Mouse (Mus musculus): Measurements from ENCODE around the gene Fam83d.
"Not testable (repeated sequence)": the region's sequence is repeated elsewhere in the genome, so short reads cannot be mapped to it uniquely, and the experiment has no call there.

Gene Fam83d

DNA sequence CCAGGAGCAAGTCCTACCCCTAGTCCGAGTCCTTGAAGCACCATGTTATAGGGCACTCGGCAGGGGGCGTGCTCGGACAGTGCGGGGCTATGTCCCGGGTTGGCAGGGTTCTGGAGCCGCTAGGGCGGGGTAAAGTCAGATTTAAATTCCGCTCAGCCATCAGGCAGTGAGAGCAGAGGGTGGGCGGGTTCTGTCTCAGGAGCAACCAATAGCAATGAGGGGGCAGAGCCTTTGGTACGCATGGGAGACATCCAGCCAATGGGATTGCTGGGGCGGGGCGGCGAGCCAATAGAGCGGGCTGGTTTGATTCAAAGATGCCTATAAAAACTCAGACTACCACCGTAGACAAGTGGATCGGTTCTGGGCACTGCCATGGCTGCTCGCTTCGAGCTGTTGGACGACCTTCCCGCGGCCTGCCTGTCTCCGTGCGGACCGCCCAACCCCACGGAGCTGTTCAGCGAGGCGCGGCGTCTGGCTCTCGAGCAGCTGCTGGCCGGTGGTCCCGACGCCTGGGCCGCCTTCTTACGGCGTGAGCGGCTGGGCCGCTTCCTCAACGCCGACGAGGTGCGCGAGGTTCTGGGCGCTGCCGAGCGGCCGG is at the start of gene Fam83d:
Gene Fam83d (plus strand): TSS at position 352 of the 598 bp plus-strand sequence.
- DNase-seq: peak; percentile 97

DNA sequence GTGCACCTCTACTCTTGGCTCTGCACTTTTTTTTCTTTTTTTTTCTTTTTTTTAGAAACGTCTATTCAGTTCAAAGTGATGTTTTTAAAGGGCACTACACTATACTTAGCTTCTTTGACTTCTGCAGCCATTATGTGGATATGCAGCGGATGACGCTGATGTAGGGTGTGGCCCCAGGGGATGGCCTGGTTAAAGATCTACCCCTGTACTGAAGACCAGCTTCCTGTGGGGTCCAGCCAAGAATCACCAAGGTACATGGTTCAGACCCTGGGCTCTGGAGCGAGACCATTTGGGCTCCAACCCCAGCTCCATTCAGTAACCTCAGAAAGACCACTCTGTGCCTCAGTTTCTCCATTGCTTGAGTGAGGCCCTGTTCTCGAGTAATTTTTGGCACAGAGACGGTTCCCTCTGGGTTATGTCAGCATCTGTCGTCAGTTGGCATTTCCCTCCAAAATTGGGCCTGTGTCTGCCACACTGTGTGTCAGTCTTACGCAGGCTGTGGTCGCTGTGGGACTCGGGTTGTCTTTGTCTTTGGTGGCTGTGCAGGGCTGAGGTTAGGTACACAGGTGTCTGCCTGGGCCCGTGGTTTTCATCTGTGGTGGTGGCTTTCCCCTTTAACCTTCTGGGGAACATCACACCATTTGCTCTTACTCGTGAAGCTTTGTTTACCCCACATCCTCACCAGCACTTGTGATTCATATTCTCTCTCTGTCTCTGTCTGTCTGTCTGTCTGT is 48.9 kb upstream of the Fam83d start:
- no peak for DNase-seq

DNA sequence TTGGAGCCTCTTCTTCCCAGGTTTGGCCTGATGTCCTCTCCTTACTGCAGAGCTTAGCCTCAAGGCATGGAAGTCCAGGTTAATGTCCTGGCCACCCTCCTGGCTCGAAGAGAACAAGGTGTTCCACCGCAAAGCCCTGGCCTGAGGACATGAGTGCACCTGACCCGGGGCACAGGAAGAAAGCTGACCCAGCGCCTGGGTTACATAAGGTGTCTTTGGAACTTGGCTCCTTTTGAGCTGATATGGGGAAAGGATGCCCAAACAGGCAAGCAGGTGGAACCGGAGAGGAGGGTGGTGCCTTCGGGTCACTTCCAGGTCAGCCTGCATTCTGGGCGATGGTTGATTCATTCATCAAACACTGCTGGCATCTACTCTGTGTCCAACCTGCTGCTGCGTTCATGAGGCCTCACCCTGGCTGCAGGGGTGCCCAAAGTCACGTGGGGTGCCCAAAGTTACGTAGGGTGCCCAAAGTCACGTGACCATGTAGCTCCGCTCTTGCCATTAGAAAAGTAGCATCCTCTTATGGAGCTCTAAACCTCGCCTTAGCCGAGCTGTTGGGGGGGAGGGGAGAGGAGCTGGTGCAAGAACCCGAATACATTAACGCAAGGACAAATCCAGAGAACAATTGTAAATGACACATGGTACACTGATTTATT is 47.0 kb upstream of the Fam83d start:
- DNase-seq: no peak

DNA sequence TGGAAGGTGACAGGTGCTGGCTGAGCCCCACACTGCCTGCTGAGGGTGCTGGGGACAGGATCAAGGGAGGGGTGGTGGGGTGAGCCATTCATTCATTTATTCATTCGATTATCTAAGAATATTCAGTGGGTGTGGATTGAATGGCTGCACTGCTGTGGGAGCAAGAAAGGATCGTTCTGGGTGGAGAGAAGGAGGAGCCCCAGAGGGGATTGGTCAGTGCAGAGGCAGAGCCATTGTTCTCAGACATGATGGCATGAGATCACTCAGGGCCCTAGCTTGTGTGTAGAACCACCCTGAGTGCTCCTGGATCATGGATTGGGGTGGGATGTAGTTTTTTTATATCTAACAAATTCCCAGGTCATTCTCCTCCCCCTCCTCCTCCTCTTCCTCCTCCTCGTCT is 46.4 kb upstream of the Fam83d start:
- DNase-seq: no peak

DNA sequence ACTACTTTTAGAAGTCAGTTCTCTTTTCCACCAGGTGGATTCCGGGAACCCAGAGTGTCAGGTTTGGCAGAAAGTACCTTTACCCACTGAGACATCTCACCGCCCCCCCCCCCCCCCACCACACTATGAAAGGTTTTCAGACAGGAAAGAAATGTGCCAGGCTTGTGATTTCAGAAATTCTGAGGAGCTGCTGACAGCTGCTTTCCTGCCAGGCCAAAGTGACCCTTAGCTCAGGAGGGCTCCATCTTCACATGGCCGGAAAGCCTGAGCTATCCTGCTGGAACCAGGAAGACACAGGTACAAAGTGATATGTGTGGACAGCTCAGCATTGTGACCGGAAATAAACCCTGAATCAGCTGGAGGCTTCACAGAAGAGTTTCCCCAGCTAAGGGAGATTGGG is 45.8 kb upstream of the Fam83d start:
- DNase-seq: no peak

DNA sequence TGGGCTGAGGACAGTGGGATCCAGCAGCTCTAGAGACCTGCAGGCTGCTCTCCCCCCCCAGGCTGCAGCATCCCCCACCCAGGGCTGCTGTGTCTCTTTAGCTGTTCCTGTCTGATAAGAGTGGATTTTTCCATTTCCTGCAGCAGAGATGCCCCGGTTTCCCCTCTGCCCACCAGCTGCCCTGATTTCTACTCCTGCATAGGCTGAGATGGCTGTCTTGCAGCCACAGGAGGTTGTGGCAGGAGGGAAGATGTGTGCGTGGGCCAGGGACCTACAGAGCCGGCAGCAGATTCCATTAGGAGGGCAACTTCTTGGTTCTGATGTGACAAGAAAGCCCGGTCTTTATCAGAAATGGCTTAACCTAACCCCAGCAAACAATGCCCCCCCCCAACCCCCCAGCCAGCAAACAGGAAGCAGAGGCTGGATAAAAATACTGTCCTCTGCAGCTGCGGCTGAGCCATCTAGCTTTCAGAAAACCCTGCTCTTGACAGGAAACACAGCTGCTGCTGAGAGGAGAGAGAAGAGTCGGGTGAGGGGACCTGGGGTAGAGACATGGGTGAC is 44.8 kb upstream of the Fam83d start:
- no peak for DNase-seq

DNA sequence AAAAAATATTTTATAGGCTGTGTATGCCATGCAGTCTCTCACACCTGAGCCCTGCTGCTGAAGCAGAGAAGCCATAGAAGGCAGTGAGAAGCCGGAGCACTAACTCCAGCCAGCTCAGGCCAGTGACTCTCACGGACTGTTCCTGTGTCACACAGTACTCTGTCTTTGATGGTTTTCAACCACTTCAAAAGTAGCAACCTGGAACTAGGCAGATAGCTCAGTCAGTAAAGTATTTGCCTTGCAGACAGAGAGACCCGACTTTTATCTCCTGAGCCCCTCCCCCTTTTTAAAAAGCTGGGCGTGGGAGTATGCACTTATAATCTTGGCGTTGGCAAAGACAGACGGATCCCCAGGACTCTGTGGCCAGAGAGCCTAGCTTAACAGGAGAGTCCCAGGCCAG is 44.1 kb upstream of the Fam83d start:
- no peak for DNase-seq

DNA sequence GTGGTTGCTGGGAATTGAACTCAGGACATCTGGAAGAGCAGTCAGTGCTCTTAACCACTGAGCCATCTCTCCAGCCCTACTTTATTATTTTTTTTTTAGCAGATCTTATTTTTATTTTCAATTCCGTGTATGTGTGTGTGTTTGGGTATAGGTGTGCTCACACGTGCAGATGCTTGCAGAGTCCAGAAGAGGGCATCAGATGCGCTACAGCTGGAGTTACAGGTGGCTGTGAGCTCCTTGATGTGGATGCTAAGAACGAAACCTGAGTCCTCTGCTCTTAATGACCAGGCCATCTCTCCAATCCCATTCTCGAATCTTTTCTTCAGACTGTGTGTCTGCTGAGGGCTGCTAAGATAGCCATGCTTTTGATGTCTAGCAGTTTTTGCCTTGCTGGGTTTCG is 41.6 kb upstream of the Fam83d start:
- DNase-seq: no peak

DNA sequence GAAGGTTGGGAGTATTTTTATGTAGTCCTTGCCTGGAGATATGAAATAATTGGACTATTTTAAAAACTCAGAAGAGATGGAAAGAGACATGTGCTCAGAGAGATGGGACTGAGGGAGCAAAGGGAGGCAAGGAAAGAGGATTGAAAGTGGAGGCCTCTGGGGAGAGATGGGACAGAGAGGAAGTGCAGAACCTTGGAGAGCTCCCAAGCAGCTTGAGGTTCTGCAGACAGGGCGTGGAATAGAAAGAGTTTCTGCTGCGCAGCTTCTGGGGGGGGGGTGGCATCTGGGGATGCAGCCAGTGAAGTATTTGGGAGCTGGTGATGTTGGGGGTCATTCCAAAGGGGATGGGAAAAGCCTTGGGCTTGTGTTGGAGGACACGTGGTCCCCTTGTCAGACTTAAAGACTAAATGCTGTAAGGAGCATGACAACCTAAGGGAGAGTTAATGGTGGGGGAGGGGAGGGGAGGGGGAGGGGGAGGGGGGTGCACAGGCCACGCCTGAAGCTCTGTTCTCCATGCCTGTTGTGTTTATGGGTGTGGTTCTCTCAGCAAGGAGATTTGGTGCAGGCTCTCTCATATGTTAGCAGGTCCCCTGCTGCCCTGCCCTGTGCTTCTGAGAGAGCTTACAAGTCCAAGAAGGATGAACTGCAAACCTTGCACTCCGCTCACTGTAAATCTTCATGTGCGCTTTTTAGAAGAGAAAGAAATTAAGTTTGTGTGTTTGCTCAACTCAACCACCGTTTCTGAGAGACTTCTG is 39.7 kb upstream of the Fam83d start:
- DNase-seq: no peak

DNA sequence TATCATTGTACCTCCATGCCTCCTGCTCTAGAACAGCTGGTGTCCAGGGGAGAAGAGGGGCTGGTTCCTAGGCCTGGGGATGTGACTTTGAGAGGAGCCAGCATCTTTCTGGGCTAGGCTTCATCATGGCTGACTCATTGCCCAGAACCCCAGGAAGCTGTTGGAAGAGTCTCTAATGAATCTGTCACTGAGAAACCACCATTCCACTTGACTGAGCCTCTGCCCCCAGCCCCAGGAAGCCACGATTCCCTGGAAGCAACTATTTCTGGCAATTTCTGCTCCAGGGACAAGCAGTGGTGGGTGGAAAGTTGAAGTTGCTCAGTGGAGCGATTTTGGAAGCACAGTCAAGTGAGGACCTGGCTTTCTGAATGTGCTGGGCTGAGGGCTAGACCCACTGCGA is 37.0 kb upstream of the Fam83d start:
- no peak for DNase-seq

DNA sequence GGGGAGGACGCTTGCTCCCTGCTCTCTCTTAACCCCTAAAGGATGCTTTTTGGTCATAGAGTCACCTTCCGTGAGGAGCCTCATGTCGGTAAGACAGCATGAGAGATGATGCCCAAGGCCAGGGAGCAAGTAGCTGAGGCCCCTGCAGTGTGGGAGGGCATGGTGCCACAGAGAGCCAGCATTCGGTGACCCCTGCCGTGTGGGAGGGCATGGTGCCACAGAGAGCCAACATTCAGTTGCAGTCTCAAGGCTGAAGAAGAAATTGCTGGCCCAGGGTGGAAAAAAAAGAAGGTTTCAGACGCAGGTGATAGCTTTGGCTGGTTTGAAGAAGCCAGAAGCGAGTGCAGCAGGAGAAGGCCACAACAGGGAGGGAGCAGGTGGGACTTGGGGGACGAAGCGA is 35.4 kb upstream of the Fam83d start:
- DNase-seq: no peak

DNA sequence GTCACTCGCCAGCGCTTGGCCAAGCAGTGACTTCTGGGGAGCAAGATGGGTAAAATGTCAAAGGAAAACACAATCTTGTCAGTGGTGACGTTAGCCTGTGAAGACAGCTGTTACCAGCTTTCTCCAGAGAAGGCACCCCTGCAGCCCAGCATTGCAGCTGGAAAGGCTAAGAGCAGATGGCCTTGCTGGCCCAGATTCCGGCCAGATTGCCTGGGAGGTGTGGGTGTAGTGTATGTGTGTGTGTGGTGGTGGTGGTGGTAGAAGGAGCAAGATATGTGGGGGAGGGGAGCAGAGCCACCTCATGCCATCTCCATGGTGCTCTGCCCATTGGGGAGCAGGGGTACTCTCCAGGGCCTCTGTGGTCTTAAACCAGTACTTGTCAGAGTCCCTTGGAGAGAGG is 34.8 kb upstream of the Fam83d start:
- DNase-seq: no peak

DNA sequence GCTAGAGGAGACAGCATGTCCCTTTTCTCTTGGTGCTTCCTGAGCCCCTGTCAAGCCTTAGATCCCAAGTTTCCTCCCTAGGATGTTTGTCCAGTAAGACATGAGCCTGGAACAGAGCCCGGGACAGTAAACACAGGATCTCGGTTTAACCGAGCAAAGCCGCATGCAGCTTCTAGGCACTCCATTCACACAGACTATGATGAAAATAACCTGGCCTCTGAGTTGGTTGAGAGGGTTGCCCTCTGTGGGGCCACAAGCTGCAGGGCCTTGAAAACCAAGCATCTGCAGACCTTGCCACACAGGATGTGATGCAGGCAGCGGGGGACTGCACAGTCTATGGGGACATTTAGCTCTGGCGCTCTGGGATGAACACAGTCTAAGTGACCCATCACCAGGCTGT is 34.0 kb upstream of the Fam83d start:
- no peak for DNase-seq

DNA sequence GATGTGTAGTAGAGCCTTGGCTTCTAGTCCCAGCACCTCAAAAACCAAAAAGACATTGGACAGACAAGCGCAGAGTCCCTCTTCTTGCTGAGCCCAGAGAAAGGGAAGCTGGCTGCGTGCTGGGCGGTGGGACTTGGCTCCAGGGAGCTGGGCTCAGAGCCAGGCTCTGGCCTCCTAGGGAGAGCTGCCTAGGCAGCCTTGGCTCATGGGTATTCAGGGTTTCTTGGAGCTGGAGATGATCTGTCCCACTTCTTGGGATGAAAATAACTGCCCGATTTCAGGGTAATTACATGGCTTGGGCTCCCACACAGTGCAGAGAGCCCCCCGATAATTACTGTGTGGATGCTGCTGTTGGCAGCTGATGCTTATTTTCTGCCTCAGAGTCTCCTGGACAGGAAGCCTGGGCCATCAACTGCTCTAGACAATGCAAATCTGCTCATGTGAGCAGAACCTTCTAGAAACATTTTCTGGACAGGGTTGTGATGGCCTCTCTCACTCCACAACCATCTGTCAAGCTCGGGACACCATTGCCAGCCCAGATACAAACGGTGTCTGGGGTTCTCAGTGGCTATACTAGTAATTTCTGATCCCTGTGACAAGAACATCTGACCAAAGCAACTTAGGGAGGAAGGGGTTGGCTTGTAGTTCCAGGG is 33.3 kb upstream of the Fam83d start:
- peak; percentile 59 for DNase-seq

DNA sequence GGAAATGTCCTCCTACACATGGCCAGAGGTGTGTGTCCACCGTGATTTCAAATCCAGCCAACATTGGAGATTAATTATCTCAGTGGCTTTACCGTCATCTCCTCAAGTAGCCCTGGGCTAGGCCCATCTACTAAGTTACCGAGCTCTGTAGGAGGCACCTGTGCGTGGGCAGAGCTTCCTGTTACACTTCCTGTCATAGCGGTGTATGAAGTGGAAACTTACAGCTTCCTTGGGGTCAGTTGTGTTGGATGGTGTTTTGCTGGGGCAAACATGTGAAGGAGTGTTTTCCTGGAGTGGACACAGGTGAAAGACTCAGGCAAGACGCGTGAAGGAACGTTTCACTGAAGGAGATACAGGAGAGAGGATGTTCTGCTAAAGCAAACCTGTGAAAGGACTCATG is 32.6 kb upstream of the Fam83d start:
- DNase-seq: no peak

DNA sequence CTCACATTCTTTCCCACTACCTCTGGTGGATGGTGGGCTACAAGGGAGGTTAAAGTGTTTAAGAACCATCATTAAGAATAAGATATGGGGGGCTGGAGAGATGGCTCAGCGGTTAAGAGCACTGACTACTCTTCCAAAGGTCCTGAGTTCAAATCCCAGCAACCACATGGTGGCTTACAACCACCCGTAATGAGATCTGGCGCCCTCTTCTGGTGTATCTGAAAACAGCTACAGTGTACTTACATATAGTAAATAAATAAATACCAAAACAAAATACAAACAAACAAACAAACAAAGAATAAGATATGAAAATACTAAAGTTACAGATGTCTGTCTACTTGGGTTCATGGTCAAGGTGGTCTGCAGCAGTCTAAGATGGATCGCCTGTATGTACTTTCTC is 31.6 kb upstream of the Fam83d start:
- DNase-seq: not testable (repeated sequence)

DNA sequence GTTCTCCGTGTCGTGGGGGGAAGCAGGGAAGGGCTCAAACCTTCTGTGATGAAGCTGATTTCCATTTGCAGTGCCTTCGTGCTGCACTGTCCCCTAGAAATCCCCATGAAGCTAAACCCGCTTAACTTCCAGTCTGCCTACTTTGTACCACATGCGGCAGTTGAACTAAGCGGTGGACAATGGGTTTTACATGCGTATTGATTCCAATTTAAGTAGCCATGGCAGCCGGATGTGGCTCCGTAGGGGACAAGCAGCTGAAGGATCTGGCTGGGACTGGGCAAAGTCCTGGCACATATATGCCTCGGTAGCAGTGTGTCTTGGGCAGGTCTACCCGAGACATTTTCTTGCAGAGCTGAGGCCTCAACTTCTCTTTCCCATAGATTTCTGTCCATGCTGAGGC is 29.3 kb upstream of the Fam83d start:
- no peak for DNase-seq

DNA sequence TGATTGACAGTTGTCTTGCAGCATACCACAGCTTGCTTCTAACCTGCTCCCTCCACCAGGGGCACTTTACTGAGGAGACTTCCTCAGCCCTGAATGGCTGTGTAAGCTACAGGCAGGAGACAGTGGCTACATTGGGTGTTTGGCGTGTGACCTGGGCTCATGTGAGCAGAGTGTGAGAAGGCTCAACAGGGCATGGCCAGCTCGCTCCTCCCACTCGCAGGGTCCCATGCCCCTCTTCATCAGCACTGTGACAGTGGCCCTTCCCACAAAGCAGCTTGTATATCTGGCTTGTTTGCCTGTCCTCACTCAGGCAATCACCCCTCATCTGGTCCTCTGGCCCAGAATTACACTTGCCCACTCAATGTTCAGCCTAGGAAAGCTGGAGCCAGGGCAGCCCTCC is 28.8 kb upstream of the Fam83d start:
- DNase-seq: no peak

DNA sequence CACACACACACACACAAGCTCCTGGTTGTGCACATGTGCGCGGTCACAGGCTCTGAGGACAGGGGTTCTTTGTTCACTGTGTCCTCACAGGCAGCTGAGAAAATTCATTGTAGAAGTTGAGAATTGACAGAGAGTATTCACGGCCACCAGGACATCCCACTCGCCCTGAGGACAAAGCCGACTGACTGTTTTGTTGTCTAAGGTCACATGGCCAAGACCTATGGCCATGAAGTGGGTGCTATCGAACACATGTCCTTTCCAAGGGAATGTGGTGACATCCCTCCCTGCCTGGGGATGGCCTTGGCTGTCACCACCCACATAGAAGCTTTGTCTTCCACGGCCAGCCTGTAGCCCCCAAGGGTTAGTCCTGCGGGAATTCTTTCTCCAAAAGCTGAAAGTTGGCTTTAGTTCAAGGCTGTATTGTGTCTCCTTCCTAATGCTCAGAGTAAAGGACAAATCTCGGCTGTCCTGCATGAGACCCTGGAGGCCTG is 26.8 kb upstream of the Fam83d start:
- no peak for DNase-seq

DNA sequence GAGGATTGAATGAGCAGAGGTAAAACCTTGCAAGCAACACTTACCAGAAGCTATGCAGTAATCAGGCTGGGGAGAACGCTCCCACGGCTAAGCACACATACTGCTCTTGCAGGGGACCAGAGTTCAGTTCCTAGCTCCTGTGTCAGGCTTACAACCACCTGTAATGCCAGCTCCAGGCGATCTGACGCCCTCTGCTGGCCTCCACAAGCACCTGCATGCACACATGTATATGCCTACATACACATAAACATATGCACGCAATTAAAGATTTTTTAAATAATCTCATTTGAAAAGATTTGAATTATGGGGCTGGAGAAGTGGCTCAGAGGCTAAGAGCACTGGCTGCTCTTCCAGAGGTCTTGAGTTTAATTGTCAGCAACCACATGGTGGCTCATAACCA is 25.5 kb upstream of the Fam83d start:
- no peak for DNase-seq

DNA sequence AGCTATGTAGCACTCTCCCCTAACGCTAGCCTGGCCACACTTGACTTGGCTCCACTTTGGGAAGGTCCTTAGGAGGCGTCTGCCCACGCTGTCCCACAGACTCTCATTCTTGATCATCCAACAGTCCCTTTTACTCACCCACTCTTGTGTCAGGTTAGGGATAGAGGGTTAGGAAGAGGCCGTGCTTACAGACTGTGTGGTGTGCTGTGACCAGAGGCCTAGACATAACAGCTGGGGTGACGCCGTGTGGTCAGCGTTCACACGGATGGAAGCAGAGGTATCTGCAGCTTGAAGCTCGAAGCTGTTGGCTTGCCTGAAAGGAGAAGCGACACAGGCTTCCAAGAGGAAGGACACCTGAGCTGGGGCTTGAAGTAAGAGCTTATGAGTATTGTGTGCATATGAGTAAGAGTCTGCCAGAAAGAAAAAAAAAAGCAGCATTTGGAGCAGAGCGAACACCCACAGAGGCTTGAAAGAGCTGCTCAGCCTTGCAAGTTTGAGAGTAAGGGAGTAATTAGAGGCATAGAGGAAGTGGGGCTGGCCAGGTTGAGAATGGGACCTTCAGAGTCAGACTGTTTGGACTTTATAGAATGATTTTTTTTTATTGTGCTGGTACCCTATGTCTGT is 24.3 kb upstream of the Fam83d start:
- no peak for DNase-seq

DNA sequence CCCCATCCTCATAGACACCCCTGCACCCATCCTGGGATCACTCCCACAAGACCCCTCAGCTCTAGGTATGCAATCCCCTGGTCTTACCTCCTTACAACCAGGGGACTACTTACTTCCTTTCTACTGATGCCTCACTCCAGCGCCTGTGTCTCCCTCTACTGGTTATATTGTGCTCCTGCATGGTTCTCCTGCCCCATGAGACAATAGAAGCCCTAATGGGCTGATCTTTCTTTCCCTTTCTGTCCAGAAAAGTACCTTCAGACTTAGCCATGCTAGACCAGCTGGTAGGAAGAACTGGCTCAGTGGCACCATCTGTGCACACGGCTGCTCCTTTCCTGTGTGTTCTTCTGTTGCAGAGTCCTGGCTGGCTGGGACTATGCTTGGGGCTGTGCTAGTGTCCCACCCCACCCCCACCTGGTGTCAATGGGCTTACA is 22.8 kb upstream of the Fam83d start:
- no peak for DNase-seq

Data from right cerebral cortex, postnatal 14 days (tissue).